Mouse (Mus musculus) right cerebral cortex, postnatal 36 days (tissue): Measurements from ENCODE around the gene Omd.

Experiments used
- DNase-seq, 2 experiments: peaks; one replicate each; pipeline ENCODE4 v3.0.0; 2022; ENCODE audit warnings: low spot score in 2 of 2, mixed read lengths in 1 of 2

Omd gene

DNA sequence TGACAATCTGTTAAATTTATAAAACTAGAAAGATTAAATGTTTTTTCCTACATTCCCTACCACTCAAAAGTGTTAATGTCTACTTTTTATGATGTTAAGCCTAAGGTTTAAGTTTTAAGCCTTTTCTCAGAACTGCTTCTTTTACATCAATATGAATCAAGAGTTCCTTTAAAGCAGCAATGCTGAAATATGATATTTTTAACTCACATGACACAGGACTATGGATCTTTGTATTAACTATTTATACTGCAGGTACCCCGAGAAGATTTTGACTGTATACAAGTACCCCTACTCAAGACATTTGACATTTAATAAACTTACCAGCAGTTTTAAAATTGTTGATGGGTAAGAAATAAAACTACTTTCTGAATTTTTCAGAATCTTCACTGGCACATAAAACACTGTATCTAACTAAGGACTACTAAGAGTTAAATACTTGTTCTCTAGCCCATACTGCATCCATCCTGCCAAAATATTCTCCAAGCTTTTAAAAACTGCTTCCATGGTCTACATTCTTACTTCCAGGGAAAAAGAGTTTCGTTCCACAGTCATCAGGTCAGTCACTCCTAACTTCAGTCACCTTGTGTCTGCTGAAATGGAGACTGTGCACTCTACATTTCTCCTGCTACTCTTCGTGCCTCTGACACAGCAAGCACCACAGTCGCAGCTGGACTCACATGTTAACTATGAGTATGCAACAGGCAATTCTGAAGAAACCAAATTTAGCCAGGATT is 26.5 kb downstream of the Omd start:
- DNase-seq = no peak

DNA sequence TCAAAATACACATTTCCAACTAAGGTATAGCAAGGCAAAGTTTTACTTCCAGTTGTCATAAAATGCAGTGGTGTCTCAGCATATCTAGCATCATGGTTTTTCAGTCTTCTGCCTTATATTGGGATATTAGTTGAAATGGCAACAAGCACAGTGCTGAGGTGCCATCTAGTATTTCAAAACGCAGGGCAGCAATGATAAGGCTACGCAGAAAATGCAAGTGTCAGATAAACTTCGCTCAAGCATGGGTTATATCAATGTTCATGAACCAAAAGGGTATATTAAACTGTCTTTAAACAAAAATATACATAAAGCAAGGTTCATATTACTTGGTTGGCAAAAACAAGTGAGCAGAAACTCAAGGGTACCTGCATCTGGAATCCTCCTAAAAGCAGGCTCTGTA is 34.8 kb downstream of the Omd start:
- no peak for DNase-seq

DNA sequence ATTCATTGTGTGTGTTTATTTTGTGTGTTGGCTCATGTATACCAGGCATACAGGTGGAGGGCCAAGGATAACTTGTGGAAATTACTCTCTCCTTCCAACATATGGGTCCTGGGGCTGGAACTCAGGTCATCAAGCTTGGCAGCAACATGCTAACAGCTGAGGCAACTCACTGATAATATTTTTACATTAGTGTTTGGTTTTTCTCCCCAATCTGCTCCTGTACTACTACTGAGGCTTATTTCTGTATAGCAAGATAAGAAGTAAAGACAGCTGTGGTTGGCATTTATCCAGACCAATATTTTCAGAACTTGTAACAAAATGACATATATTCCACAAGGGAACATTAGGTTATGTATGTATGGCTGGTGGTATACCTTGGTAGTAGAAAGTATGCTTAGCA is 36.1 kb downstream of the Omd start:
- DNase-seq = no peak

DNA sequence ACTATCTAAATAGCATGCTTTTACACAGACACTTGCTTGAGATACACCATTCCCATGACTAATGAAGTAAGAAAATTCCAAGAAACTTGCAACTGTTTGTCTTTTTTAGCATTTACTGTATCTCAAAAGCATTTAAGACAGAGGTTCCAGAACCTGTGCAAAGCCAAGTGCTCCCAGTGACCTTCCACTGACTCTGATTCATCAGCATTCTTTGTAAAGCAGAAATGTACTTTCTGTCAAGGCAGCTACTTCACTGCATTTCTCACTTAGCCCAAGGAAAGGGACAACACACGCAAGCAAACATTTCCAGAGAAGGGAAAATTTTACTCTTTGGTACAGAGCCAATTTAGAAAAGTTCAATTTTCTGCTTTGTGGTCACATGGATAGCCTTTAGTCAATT is 41.0 kb downstream of the Omd start:
- no peak for DNase-seq

DNA sequence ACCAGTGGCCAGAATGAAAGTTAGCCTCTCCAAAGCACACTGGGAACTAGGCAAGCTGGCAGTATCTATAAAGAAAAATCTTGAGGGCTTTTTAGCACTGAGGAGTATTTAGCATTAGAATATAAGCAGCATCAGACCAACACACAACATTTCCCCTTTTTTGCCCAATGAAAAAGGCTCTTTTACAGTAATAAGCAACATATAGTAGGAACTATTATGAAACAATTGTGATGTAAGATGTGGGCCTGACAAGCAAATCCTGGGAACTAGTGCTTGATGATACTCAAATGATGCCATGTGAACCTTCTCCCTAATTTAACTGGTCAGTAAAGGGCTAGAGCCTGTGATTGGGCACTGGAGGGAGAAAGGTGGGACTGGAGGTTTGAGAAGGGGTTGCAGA is 45.9 kb downstream of the Omd start:
- DNase-seq = no peak

DNA sequence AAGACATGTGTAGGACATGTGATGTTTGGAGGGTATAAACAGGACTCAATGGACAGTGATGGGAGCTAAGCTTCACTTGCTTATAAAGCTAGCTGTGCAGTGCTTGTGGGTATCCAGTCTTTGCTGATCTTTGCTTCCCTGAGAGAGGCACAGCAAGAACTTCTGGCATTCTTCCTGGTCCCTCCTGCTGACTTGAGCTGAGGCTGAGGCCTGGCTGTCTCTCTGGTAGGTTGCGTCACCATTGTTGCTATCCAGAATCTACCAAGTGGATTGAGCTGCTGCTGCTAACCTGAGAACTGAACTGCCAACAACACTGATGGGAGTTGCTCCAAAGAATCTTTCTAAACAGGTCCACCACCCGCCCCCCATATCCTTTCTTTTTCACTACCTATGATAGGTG is 46.8 kb downstream of the Omd start:
- DNase-seq = no peak

DNA sequence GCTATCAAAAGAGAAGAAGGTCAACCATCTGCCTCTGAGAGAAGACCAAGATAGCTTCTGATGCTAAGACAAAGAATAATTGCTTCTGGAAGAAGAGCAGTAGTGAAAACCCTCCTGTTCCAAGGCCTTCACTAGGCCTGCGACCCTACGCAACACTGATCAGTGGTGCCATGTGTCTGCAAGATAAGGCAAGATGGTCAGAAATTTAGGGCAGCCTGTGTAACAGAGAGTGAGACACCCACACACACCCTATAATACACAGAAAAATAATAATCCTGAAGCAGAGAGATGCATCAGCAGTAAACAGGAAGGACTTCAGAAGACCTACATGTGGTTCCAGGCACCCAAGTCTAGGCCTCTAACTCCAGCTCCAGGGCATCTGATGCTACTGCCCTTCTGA is 57.7 kb downstream of the Omd start:
- DNase-seq = no peak
